ENCODE assay signal across 23 mouse cellular contexts in the genomic region with DNA sequence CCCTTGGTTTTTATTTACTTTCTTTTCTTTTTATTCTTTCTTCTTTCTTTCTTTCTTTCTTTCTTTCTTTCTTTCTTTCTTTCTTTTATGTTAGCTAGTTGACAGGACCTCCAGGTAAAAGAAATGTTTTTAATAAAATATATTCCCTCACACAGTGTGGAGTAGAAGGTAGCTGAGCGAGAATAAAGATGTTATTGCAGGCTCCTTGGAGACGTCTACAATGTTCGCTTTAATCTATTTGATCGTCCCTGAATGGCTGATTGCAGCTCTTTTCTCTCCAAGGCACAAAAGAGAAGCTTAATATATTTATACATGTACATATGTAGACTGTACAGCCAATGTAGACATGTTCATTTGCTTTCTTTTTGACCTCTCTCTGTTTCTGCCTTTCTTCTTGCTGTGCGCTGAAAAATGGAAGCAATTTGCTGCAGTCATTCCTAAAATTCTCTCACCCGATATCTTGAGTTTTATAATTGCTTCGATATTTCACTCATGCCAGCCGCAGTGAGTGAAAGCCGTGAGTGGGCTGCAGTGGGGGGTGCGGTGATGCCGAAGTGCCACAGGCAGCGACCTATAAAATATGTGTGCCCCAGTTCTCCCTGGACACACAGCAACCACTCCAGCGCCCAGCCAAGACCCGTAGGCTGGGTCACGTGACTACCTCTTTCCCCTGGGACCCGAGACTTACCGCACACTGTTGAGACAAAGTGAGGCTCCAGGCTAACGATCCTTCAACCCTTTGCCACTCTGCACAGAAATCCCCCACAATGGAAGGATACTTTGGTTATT.
DNase-seq lines count a peak whose midpoint lies in the region; ATAC-seq lines count a peak whose summit lies in the region.
"Had no signal": no experiment of that assay in that cellular context is flagged by ENCODE, and none has a peak within 500 bp of the region (broad histone marks: within the 10 kb centered on the region; RNA-seq: fewer than 3 reads in every experiment).

No protein-coding gene starts in this region.

- no peak overlapping the region for H3K27ac ChIP-seq in forebrain, embryonic 12.5 days
- no peak overlapping the region for H3K27ac ChIP-seq in forebrain, embryonic 15.5 days (replicated peaks)
- H3K27ac ChIP-seq in hindbrain, embryonic 15.5 days (replicated peaks) = no peak overlapping the region
- H3K27ac ChIP-seq in hindbrain, embryonic 10.5 days = no peak overlapping the region
- peak overlapping the region; percentile 45; the same call in 1 of the 2 replicates for H3K27ac ChIP-seq in neural tube, embryonic 15.5 days (replicated peaks)
- H3K27ac ChIP-seq in intestine, embryonic 15.5 days = no peak overlapping the region
- H3K27ac ChIP-seq: embryonic facial prominence, embryonic 10.5 days; kidney, embryonic 15.5 days; limb, embryonic 13.5 days; liver, embryonic 12.5 days had no signal

- no peaks in the 10 kb centered on the region for H3K9me3 ChIP-seq in forebrain, embryonic 12.5 days
- H3K9me3 ChIP-seq in forebrain, embryonic 15.5 days = no peaks in the 10 kb centered on the region
- no peaks in the 10 kb centered on the region for H3K9me3 ChIP-seq in hindbrain, embryonic 15.5 days
- H3K9me3 ChIP-seq in hindbrain, embryonic 10.5 days = no peaks in the 10 kb centered on the region
- no peaks in the 10 kb centered on the region for H3K9me3 ChIP-seq in neural tube, embryonic 15.5 days (replicated peaks)
- H3K9me3 ChIP-seq in intestine, embryonic 15.5 days = no peaks in the 10 kb centered on the region
- H3K9me3 ChIP-seq: embryonic facial prominence, embryonic 10.5 days; heart, embryonic 12.5 days; kidney, embryonic 15.5 days; limb, embryonic 13.5 days; liver, embryonic 12.5 days had no signal

- 71% methylated on average over 18 of the region's 18 CpGs for WGBS in forebrain, embryonic 12.5 days
- WGBS in forebrain, embryonic 15.5 days = 60% methylated on average over 18 of the region's 18 CpGs
- 58% methylated on average over 18 of the region's 18 CpGs for WGBS in hindbrain, embryonic 15.5 days
- WGBS in hindbrain, embryonic 10.5 days = 84% methylated on average over 18 of the region's 18 CpGs
- WGBS in neural tube, embryonic 15.5 days = 61% methylated on average over 18 of the region's 18 CpGs
- 91% methylated on average over 18 of the region's 18 CpGs for WGBS in intestine, embryonic 15.5 days

- H3K4me1 ChIP-seq in forebrain, embryonic 12.5 days = no peaks in the 10 kb centered on the region
- no peaks in the 10 kb centered on the region for H3K4me1 ChIP-seq in forebrain, embryonic 15.5 days
- 0 out of 2 replicates have a peak, but pooled peaks cover 3% of the 10 kb centered on the region for H3K4me1 ChIP-seq in hindbrain, embryonic 15.5 days (replicated peaks)
- peaks cover 13% of the 10 kb centered on the region for H3K4me1 ChIP-seq in hindbrain, embryonic 10.5 days (replicated peaks)
- H3K4me1 ChIP-seq in neural tube, embryonic 15.5 days = peaks cover 3% of the 10 kb centered on the region; the same call in 1 of the 2 replicates
- H3K4me1 ChIP-seq in intestine, embryonic 15.5 days (replicated peaks) = no peaks in the 10 kb centered on the region
- H3K4me1 ChIP-seq: kidney, embryonic 15.5 days; limb, embryonic 13.5 days; liver, embryonic 12.5 days had no signal

- H3K27me3 ChIP-seq in forebrain, embryonic 12.5 days = no peaks in the 10 kb centered on the region
- H3K27me3 ChIP-seq in forebrain, embryonic 15.5 days = no peaks in the 10 kb centered on the region
- H3K27me3 ChIP-seq in hindbrain, embryonic 15.5 days = no peaks in the 10 kb centered on the region
- no peaks in the 10 kb centered on the region for H3K27me3 ChIP-seq in hindbrain, embryonic 10.5 days (ENCODE audit: insufficient read depth, poor library complexity, severe bottlenecking)
- H3K27me3 ChIP-seq in neural tube, embryonic 15.5 days (replicated peaks) = no peaks in the 10 kb centered on the region
- no peaks in the 10 kb centered on the region for H3K27me3 ChIP-seq in intestine, embryonic 15.5 days (replicated peaks)
- H3K27me3 ChIP-seq: heart, embryonic 12.5 days; kidney, embryonic 15.5 days; limb, embryonic 13.5 days; liver, embryonic 12.5 days had no signal

- no peak for DNase-seq in hindbrain, embryonic 10.5 days (ENCODE audit: low spot score)
- DNase-seq in Muller cell, postnatal 12 days (ENCODE audit: inconsistent ontology term) = peak; percentile 67
- DNase-seq: adrenal gland, postnatal 14 days; cerebellum, adult 9-10 months; gastrocnemius, postnatal 10 days; heart, postnatal 10 days; kidney, adult 11 months; kidney, postnatal 36 days; lung, postnatal 14 days; right cerebral cortex, adult 18-20 months; right cerebral cortex, postnatal 4 days; thymus, adult 18-20 months; thymus, postnatal 36 days had no signal

- no peak overlapping the region for H3K9ac ChIP-seq in forebrain, embryonic 12.5 days
- no peak overlapping the region for H3K9ac ChIP-seq in forebrain, embryonic 15.5 days (replicated peaks)
- H3K9ac ChIP-seq in hindbrain, embryonic 15.5 days = no peak overlapping the region
- no peak overlapping the region for H3K9ac ChIP-seq in neural tube, embryonic 15.5 days (replicated peaks)
- no peak overlapping the region for H3K9ac ChIP-seq in intestine, embryonic 15.5 days
- H3K9ac ChIP-seq: heart, embryonic 12.5 days; kidney, embryonic 15.5 days; limb, embryonic 13.5 days; liver, embryonic 12.5 days had no signal

- no peak overlapping the region for H3K4me2 ChIP-seq in forebrain, embryonic 12.5 days
- no peak overlapping the region for H3K4me2 ChIP-seq in forebrain, embryonic 15.5 days (replicated peaks)
- no peak overlapping the region for H3K4me2 ChIP-seq in hindbrain, embryonic 15.5 days
- H3K4me2 ChIP-seq in neural tube, embryonic 15.5 days = peak overlapping the region; percentile 9
- H3K4me2 ChIP-seq in intestine, embryonic 15.5 days (replicated peaks) = no peak overlapping the region
- H3K4me2 ChIP-seq: heart, embryonic 12.5 days; kidney, embryonic 15.5 days; limb, embryonic 13.5 days; liver, embryonic 12.5 days had no signal

- no peaks in the 10 kb centered on the region for H3K36me3 ChIP-seq in forebrain, embryonic 12.5 days (replicated peaks)
- H3K36me3 ChIP-seq in forebrain, embryonic 15.5 days = no peaks in the 10 kb centered on the region
- H3K36me3 ChIP-seq in hindbrain, embryonic 15.5 days = no peaks in the 10 kb centered on the region
- no peaks in the 10 kb centered on the region for H3K36me3 ChIP-seq in hindbrain, embryonic 10.5 days
- H3K36me3 ChIP-seq in neural tube, embryonic 15.5 days = no peaks in the 10 kb centered on the region
- H3K36me3 ChIP-seq in intestine, embryonic 15.5 days = no peaks in the 10 kb centered on the region
- H3K36me3 ChIP-seq: embryonic facial prominence, embryonic 10.5 days; heart, embryonic 12.5 days; kidney, embryonic 15.5 days; limb, embryonic 13.5 days; liver, embryonic 12.5 days had no signal

- 0 out of 2 replicates have a peak, but pooled peaks have one; percentile 23 for ATAC-seq in forebrain, embryonic 12.5 days (ENCODE audit: low FRiP score)
- ATAC-seq in forebrain, embryonic 15.5 days (replicated peaks) = no peak
- ATAC-seq in hindbrain, embryonic 15.5 days (ENCODE audit: low FRiP score, low read depth) = peak; percentile 71; the same call in 1 of the 2 replicates
- peak; percentile 66 for ATAC-seq in neural tube, embryonic 15.5 days (ENCODE audit: low FRiP score)
- no peak for ATAC-seq in intestine, embryonic 15.5 days
- ATAC-seq: liver, embryonic 12.5 days had no signal

- H3K4me3 ChIP-seq in forebrain, embryonic 12.5 days (replicated peaks) = no peak overlapping the region
- no peak overlapping the region for H3K4me3 ChIP-seq in forebrain, embryonic 15.5 days
- no peak overlapping the region for H3K4me3 ChIP-seq in hindbrain, embryonic 15.5 days
- no peak overlapping the region for H3K4me3 ChIP-seq in hindbrain, embryonic 10.5 days
- H3K4me3 ChIP-seq in neural tube, embryonic 15.5 days (replicated peaks) = no peak overlapping the region
- no peak overlapping the region for H3K4me3 ChIP-seq in intestine, embryonic 15.5 days (replicated peaks)
- H3K4me3 ChIP-seq: embryonic facial prominence, embryonic 10.5 days; heart, embryonic 12.5 days; kidney, embryonic 15.5 days; limb, embryonic 13.5 days; liver, embryonic 12.5 days had no signal

Comparison
In these comparisons a context has a peak if more than half of its experiments do, and no peak if none do; other contexts are left out.
1. ATAC-seq: peak in forebrain, embryonic 12.5 days (single experiment), hindbrain, embryonic 15.5 days (single experiment) and neural tube, embryonic 15.5 days (single experiment); none in forebrain, embryonic 15.5 days (single experiment) and intestine, embryonic 15.5 days (single experiment).